Mouse (Mus musculus): ENCODE data around the gene Mia2.

The Mia2 gene

DNA sequence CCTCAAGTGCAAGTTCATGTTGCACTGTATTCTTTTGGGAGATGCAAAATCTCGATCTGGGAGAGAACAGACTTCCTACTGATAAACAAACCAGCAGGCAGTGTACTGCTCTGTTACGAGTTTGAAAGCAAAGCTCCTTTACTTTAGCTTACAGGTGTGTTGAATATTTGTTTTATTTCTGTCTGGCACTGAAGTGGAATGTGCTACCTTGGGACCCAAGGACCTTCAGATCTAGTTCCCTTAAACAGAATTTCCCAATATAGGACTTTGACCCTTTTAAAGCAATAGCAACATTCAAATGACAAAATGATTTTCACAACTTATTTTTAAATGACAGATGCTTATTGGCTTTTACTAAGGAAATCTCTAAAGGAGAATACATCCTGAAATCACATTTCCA, 2.1 kb upstream of the Mia2 start:
- in situ Hi-C loops (cut with MboI), result no loop called here

DNA sequence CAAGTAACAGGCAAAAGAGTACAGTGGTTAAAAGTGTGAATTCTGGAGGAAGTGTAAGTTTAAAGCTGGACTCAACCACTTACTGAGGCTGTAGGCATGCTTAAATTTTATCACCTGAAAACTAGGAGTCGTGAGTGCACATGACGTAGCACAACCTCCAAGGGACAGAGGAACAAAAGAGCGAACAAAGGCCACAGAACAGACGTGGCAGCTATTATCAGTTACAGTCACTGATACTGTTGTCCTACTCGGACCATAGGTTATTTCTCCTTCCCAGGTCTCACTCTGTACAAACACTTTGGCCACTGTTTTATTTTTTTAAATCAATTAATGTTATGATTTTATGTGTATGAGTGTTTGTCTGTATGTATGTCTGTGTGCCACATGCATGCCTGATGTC, 9.2 kb downstream of the Mia2 start:
- in situ Hi-C loops (cut with MboI), result no loop called here

DNA sequence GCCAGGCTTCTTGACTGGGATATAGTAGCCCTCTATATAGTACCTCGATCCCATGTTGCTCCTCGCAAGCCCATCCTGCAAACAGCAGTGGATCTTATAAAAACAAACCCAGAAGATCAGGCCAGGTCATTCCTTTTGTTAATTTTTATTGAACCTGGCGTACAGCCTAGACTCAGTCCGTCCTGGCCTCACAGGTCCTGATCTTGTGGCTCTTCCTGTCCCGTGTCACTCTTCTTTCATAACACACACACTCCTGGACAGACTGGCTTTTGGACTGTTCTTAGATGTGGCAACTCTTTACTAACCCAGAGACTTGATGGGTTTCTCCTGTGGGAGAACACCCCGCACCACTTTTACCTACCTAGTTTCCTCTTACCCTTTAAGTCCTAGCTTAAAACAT, 10.3 kb downstream of the Mia2 start:
- in situ Hi-C loops (cut with MboI), result no loop called here

DNA sequence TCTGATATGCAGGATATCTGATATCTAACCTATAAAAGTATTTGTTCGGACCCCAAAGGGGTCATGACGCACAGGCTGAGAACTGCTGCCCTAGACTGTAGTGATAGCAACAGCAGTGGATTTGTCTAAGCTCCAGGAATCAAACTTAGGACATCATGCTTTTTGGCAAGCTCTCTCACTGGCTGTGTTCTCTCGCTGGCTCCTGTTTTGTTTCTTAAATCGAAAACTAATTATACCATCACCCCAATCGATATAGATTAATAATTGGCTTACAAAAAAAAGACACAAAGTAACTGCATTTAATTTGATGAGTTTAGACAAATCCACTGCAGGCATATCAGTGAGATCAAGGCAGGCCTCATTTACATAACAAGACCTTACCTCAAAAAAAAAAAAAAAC, 10.9 kb downstream of the Mia2 start:
- in situ Hi-C loops (cut with MboI), result no loop called here

DNA sequence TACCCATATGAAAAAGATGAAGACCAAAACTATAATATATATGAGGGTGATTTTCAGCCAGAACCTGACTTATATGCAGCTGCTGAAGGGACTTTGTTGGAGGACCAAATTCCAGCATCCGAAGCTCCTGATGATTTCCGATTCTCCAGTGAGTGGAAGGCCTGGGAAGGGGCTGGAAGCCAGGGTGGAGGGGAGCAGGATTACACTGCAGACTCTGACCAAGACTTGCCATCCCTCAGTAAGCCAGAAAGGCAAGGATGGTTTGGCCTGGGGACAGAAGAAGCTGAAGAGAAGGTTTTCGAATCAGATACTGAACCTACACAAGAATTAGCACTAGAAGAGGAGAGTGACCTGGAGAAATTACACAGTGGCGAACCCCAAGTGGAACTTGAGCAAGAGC, 12.3 kb downstream of the Mia2 start:
- in situ Hi-C loops (cut with MboI), result no loop called here

DNA sequence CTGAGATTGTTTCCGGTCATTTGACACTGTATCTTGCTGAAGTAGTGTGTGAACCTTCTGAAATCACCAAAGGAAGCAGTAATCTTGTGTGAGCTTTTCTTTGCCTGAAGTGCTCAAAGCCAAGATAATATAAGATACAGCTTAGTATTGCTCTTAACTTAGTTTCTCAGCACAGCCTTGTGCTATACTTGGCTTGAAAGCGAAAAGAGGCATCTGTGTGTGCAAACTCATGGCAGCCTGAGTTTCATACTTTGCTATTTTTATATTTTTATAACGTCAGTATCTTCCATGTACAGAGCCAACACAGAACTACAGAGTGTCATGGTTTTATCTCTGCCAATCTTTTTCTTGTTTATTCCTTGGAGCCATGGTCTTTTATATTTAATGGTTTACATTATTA, 21.6 kb downstream of the Mia2 start:
- in situ Hi-C loops (cut with MboI), result no loop called here

DNA sequence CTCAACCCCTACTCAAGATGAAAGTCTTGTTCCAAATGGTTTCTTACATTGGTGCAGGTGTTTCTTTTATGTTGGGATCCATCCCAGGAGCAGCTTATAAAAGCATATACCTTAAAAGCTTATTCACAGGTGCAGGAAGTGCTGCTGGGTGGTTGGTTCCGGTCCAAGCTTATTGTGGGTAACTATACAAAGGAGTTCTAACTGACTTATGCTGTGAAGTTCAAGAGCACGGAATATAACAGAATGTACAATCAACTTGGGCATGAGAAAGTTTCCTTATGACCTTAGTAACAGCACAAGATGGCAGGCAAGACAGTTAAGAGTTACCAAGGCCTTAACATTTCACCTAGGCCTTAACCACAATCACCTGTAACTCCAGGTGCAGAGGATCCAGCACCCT, 29.8 kb downstream of the Mia2 start:
- in situ Hi-C loops (cut with MboI), result no loop called here

DNA sequence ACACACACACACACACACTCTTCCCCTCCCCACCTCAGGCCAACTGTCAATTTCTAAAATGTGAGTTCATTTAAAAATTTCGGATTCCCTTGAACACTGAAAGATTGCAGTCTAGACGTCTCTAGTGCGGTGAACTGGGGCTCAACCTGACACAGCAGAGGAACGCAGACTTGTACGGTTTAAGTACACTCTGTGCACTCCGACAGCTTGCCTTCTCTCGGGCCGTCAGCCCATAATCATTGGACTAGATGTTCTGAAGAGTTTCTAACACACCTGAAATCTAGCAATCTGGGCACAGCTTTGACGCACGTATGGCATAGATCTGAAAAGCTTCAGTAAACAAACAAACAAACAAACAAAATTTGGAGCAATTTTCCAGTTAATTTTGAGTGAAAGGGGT, 32.9 kb downstream of the Mia2 start:
- in situ Hi-C loops (cut with MboI), result no loop called here

DNA sequence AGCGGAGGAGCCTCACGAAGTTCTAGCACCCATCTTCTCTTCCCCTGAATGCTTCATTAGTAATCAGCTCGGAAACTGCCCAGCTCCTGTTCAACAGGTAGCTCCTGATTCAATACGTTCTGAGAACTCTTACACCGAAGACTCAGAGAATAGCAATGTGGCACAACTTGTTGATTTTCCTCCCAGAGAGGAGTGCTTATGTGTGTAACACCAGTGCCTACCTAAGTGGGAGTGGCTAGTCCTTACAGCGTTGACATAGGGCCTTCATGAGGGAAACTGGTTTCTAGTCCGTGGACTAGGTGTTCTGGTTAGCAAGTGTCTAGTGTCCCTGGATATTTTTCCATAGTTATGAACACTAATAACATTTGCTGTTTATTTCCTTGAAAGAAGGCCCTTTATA, 33.4 kb downstream of the Mia2 start:
- in situ Hi-C loops (cut with MboI), result no loop called here

DNA sequence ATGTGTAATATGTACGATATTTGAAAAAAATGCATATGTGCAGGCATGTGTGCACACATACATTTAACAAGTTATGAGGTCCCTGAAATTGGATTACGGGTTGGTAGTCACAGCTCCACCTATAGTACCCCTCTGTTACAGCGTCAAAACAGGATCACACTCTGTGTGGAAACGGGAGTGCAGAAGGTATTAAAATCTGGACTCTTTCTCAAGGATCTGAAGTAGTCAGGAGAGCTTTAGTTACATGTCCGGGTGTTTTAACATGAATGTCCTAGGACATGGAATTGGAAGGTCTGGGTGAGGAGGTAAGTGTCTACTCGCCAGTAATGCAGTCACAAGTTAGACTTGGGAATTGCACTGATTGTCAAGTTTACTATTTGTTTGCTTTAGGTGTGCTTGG, 34.0 kb downstream of the Mia2 start:
- in situ Hi-C loops (cut with MboI), result no loop called here

DNA sequence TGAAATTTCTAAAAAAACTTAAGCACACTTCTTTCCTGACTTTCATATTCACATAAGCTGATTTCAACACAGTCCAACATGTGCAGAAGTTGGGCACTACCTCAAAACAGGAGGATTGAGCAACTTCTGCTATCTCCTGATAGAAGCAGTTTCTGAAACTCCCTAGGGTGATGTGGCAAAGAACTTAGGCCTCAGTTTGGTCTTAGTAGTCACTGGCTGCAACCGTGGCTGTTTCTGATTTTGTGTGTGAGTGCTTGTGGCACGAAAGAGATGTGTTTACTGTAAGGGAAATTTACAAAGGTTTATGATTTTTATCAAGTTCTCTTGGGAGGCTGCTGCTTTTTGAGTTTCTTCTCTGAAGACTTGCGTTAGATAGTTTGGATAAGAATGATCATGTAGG, 34.6 kb downstream of the Mia2 start:
- in situ Hi-C loops (cut with MboI), result loop anchor here (10.0 kb wide), 1 partner anchor 65 kb away; the partner anchor contains the start of genes Pnn and Trappc6b

DNA sequence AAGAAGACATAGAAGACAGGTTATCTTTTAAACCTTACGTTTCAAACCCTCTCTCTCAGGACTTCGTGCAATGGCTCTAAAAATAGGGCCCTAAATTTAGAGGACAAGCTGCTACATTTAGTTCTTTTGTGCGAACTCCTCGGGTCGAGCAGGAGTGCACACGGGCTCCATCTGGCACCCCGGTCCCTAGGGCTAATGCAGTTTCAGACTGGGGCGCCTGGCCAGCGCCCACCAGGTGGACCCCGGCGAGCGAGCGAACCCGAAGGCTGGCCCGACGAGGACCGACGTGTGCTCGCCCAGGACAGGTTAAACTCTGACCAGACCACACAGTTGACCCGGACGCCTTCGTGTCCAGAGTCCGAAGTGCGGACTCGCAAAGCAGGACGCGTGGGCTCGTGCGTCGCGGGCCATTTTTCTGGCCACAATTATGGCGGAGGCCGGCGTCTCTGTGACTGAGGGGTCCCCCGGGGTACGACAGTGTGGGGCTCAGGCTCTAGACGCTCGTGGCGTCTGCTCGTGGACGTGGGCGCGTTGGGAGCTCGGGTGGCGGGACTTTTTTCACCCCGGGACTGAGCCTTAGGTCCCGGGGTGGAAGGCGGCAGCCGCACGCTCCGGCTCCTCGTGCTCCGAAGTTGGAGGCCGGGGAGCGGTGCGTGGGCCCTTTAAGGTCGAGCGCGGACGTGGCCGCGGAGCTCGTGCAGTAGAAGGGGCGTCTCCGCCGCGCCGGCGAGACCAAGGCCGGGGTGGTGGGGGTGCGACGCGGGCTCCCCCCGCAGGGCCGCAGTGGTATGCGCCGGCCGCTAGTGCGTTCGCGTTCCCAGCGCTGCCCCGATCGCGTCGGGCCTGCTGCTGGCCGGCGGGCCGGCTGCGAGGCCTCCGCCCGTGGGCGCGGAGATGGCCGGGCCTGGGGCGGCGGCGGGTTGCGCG, 35.3 kb downstream of the Mia2 start:
- in situ Hi-C loops (cut with MboI), result loop anchor here (10.0 kb wide), 1 partner anchor 66 kb away; the partner anchor contains the start of genes Pnn and Trappc6b

DNA sequence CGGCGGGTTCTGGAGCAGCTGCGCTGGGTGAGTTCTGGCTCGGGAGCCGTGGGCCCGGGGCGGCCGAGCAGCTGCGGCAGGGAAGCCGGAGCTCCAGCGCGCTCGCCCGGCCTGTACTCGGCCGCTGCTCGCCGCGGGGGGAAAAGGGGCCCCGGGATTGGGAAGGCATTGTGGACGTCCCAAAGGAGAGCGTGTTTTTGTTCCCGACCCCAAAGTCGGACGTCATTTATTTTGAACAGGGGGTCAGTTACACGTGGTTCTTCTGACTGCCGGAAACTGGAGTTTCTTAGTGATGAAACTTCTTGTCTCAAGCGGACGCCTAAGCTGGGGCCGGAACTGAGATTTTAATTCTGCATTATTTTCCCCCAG, 36.0 kb downstream of the Mia2 start:
- in situ Hi-C loops (cut with MboI), result loop anchor here (10.0 kb wide), 1 partner anchor 67 kb away; the partner anchor contains the start of genes Pnn and Trappc6b

DNA sequence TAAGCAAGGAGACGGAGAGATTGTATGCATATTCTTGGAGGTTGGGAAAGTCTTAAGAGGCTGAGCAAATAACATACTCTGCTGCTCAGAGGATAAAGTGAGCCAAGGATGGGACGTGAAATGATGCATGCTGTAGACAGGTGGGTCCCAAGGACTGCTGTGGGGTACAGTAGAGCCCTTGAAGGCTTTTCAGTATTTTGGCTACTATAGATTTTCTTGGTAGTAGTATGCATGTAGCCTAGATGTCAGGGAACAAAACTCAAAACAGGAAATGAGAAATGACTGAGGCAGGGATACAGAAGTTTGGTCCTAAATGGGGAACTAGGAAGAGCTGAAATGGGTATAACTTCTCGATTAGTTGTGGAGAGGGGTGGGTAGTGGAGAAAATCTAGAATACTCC, 36.9 kb downstream of the Mia2 start:
- in situ Hi-C loops (cut with MboI), result loop anchor here (10.0 kb wide), 1 partner anchor 68 kb away; the partner anchor contains the start of genes Pnn and Trappc6b

DNA sequence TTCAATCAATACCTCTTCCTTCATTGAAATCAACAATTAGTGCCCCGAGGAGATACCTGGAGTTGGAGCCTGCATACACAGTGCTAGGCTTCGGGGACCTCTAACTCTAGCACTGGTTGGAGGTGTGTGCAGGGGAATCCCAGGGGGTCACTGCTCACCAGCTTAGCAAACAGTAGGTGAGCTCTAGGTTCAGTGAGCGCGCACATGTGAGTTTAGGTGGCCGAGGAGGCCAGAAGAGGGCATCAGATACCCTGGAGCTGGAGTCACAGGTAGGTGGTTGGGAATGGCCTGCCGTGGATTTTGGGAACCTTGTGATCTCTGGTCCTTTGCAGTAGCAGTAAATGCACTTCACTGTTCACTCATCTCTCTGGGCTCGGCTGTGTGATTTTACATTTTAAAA, 37.3 kb downstream of the Mia2 start:
- in situ Hi-C loops (cut with MboI), result loop anchor here (10.0 kb wide), 1 partner anchor 68 kb away; the partner anchor contains the start of genes Pnn and Trappc6b

DNA sequence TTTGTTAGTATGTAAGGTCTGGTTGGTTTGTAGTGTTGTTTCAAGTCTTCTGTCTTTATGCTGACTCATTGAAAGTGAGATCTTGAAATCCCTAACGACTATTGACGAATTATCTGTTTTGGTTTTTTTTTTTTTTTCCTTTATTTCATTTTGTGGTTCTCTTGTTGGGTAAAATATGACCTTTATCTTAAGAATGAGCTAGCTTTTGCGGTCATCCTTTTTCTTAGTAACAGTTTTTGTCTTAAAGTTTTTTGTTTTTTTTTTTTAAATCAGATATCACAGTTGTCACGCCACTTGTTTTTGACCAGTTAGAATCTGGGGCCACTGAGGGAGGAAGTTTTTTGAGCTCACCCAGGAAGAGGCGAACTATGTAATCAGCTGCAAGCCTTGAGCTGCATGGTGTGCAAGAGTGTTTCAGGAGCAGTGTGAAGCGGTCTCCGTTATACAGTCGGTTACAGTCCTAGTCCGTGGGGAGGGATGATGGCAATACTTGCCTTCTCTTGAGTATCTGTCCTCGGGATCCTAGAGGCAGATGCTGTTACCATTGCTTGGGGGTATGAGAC, 37.9 kb downstream of the Mia2 start:
- in situ Hi-C loops (cut with MboI), result loop anchor here (10.0 kb wide), 1 partner anchor 69 kb away; the partner anchor contains the start of genes Pnn and Trappc6b

DNA sequence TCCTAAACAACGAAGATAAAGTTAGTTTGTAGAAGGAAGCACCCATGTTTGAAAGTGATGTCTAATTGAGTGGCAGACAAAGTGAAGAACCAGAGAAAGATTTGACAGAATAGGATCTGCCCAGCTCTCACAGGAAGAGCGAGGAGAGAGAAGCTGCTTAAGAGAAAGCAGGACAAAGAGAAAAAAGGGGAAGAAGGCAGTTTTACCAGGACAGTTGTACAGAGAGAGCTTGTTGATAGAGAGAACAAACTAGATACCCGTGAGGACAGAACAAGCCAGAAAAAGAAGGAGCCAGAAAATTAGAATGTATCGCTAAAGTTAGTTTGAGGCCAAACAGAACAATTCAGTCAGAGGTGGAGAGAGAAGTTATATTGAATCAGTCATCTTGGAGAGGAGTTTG, 39.5 kb downstream of the Mia2 start:
- in situ Hi-C loops (cut with MboI), result loop anchor here (5.0 to 10.0 kb wide), 2 partner anchors 70 to 72 kb away; partner anchors contain the start of genes Pnn and Trappc6b

DNA sequence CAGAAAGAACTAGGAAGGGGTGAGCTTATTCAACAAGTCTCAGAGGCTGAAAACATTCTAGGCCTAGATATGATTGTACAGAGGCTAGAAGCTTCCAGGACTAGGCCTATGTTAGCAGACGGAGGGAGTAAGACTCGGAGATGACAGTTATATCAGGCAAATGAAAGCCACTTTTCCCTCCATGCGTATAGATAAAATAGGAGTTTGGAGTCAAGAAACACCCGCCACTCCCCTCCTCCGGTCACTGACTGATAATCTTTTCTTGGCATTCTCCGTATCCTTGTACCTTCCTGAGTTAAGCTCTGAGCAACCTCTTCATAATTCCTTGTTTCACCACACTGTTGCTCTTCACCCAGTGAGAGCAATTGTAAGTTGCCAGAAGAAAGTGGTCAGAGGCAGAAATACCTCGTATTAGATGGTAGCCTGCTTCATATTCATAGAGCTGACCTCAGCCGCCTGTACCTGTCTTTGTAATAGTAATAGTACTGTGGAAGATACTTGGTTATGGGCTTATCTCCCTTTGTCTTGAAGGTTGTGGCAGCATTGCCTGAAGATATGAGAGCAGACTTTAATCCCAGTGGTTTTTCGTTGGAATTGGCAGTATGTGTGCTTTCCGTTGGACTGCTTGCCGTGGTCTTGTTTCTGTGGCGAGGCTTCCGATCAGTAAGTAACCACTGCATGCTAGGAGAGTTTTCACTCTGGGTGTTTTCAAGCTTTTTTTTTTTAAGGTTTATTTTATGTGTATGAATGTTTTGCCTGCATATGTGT, 40.1 kb downstream of the Mia2 start:
- in situ Hi-C loops (cut with MboI), result loop anchor here (5.0 to 10.0 kb wide), 2 partner anchors 71 to 72 kb away; partner anchors contain the start of genes Pnn and Trappc6b

DNA sequence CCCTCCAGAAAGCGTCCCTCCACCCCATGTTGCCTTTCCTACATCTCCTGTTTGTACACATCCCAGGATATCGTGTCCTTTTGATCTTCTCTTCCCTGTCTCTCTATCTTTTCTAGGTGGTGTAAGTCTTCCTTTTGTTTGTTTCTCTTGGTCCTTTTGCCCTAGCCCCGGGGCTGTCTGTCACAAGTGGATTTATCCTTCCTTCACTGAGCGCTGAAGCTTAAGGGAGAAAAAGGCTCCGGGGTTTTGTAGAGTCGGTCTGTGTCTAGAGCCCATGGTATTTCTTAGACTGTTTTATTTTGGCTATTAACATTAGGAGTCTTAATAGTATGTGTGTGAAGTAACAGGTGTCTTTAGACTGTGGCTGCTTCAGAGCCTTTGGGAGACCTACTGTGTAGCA, 41.4 kb downstream of the Mia2 start:
- in situ Hi-C loops (cut with MboI), result loop anchor here (5.0 to 10.0 kb wide), 2 partner anchors 70 to 72 kb away; partner anchors contain the start of genes Pnn and Trappc6b

DNA sequence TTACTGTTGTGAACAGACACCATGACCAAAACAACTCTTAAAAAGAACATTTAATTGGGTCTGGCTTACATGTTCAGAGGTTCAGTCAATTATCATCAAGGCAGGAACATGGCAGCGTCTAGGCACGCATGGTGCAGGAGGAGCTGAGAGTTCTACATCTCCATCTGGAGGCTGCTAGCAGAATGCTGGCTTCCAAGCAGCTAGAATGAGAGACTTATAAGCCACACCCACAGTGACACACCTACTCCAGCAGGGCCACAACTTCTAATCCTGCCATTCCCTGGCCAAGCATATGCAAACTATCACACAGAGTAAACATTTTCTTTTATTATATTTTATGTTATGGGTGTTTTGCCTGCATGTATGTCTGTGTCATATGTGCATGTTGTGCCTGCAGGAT, 43.8 kb downstream of the Mia2 start:
- in situ Hi-C loops (cut with MboI), result loop anchor here (5.0 to 10.0 kb wide), 2 partner anchors 68 to 75 kb away; partner anchors contain the start of genes Pnn and Trappc6b

DNA sequence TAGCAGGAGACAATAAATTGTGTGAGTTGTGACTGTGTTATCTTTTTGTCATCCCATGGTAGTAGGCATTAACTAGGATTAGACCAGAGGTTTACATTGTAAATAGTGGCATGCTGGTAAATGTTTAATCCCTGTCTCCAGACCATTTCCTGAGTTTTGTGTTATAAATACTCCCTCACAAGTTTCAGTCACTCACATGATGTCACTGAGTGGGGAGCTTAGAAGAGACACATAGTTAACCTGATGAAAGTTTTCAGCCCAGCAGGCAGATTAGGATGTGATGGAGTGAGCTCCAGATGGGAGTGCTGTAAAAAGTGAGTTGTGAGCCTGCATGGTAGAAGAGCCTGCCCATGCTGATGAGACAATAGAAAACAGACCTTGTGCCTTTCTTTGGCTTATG, 49.5 kb downstream of the Mia2 start:
- in situ Hi-C loops (cut with MboI), result no loop called here

DNA sequence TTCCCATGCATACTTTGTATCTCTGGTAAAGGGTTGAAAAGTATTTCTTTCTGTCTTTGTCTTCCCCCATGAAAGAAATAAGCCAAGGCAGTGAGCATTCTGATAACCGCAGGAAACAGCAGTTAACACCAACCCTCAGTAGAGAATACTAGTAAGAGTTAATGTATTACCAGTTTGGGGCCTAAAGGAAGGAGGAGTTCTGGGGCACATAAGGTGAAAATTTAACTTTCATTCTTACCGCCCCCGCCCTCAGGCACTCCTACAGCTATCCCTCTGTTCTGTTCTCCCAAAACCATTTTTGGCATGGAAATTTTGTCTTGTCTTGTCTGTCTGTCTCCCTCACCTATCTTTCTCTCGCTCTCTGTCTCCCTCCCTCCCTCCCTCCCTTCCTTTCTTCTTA, 54.1 kb downstream of the Mia2 start:
- in situ Hi-C loops (cut with MboI), result no loop called here

Data from mature B cell (primary cell).